30 mouse cellular contexts compared by ENCODE assay signal in the genomic region with DNA sequence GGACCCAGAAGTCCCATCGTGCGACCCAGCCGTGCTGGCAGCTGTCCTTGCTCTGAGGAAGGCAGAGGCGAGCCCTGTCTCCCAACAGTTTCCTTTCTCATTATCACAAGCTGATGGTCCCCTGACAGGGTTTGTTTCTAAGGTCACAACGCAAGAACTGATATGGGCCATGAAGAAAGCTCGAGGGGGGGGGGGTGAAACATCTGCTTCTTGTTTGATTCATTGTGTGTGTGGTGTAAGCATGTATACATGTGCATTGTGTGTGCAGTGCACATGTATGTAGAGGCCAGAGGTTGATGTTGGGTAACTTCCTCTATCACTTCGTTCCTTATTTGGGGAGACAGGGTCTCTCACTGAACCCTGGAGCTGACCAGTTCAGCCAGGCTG. TPM values are rescaled to one million over a fixed set of nuclear protein-coding genes. Genes with fewer than 3 reads are reported as not detected.
DNase-seq lines count a peak whose midpoint lies in the region; ATAC-seq and TF ChIP-seq lines count a peak whose summit lies in the region.
"Had no signal": no experiment of that assay in that cellular context is flagged by ENCODE, and none has a peak within 500 bp of the region (broad histone marks: within the 10 kb centered on the region; RNA-seq: fewer than 3 reads in every experiment).

No protein-coding gene starts in this region.

- H3K4me3 ChIP-seq in stomach, embryonic 16.5 days (replicated peaks; ENCODE audit: low read length): no peak overlapping the region
- no peak overlapping the region for H3K4me3 ChIP-seq in stomach, postnatal 0 days (ENCODE audit: low read depth, low read length)
- H3K4me3 ChIP-seq: embryonic facial prominence, embryonic 15.5 days; heart, embryonic 10.5 days; hindbrain, embryonic 15.5 days; layer of hippocampus, adult 2 months; limb, embryonic 12.5 days had no signal

- TF ChIP-seq CTCF in stomach, postnatal 0 days (IDR thresholded peaks at IDR 0.05; ENCODE audit: low read depth): no peak

- H3K27me3 ChIP-seq in stomach, embryonic 16.5 days (ENCODE audit: control insufficient read depth, insufficient read depth, low read length): peaks cover 18% of the 10 kb centered on the region
- H3K27me3 ChIP-seq in stomach, postnatal 0 days (ENCODE audit: control insufficient read depth, insufficient read depth, low read length): no peaks in the 10 kb centered on the region

- ATAC-seq in stomach, embryonic 16.5 days (ENCODE audit: insufficient read depth, low FRiP score): no peak
- no peak for ATAC-seq in stomach, postnatal 0 days (ENCODE audit: low FRiP score, low TSS enrichment)
- ATAC-seq in granulocyte monocyte progenitor cell, adult 5-6 weeks (replicated peaks; ENCODE audit: poor library complexity, severe bottlenecking): peak; percentile 45
- peak; percentile 30 for ATAC-seq in megakaryocyte, adult 5-6 weeks (ENCODE audit: poor library complexity, severe bottlenecking)
- ATAC-seq: forebrain, embryonic 14.5 days; lung, postnatal 0 days had no signal

- 0 out of 2 replicates have a peak overlapping the region, but pooled peaks have one; percentile 14 for H3K9ac ChIP-seq in stomach, embryonic 16.5 days (ENCODE audit: low read length)
- no peak overlapping the region for H3K9ac ChIP-seq in stomach, postnatal 0 days (ENCODE audit: low read length)
- H3K9ac ChIP-seq: embryonic facial prominence, embryonic 15.5 days; hindbrain, embryonic 15.5 days; limb, embryonic 12.5 days; liver, embryonic 14.5 days had no signal

- WGBS in stomach, embryonic 16.5 days: 71% methylated on average over 7 of the region's 7 CpGs
- 67% methylated on average over 7 of the region's 7 CpGs for WGBS in stomach, postnatal 0 days

- TF ChIP-seq EP300 in stomach, postnatal 0 days (optimal IDR thresholded peaks at IDR 0.05): no peak

- DNase-seq in stomach, postnatal 0 days (ENCODE audit: low spot score): no peak
- DNase-seq in urinary bladder, adult 2 months (ENCODE audit: low spot score): no peak
- no peak for DNase-seq in lung, postnatal 36 days
- no peak for DNase-seq in left cerebral cortex, adult 11 months (ENCODE audit: low spot score)
- DNase-seq: cerebellum, postnatal 10 days; embryo, embryonic 11 days; kidney, adult 9 months; kidney, postnatal 25 days had no signal

- peaks cover 23% of the 10 kb centered on the region for H3K4me1 ChIP-seq in stomach, embryonic 16.5 days (ENCODE audit: control insufficient read depth, insufficient read depth, low read length)
- H3K4me1 ChIP-seq in stomach, postnatal 0 days (replicated peaks; ENCODE audit: control insufficient read depth, insufficient read depth): 0 out of 2 replicates have a peak, but pooled peaks cover 2% of the 10 kb centered on the region

- H3K36me3 ChIP-seq in stomach, embryonic 16.5 days (ENCODE audit: control insufficient read depth, insufficient read depth, low read length): no peaks in the 10 kb centered on the region
- H3K36me3 ChIP-seq in stomach, postnatal 0 days (ENCODE audit: control insufficient read depth, insufficient read depth, low read length): no peaks in the 10 kb centered on the region
- H3K36me3 ChIP-seq: embryonic facial prominence, embryonic 15.5 days; heart, embryonic 10.5 days; hindbrain, embryonic 15.5 days; limb, embryonic 12.5 days had no signal

- no peaks in the 10 kb centered on the region for H3K9me3 ChIP-seq in stomach, embryonic 16.5 days (replicated peaks; ENCODE audit: control insufficient read depth, low read length)
- no peaks in the 10 kb centered on the region for H3K9me3 ChIP-seq in stomach, postnatal 0 days (ENCODE audit: control insufficient read depth, low read length)
- H3K9me3 ChIP-seq: embryonic facial prominence, embryonic 15.5 days; heart, embryonic 10.5 days; hindbrain, embryonic 15.5 days; limb, embryonic 12.5 days had no signal

- H3K4me2 ChIP-seq in stomach, embryonic 16.5 days (ENCODE audit: low read depth, low read length): no peak overlapping the region
- H3K4me2 ChIP-seq in stomach, postnatal 0 days (replicated peaks; ENCODE audit: low read depth): no peak overlapping the region
- H3K4me2 ChIP-seq: embryonic facial prominence, embryonic 15.5 days; hindbrain, embryonic 15.5 days; limb, embryonic 12.5 days had no signal

- H3K27ac ChIP-seq in stomach, embryonic 16.5 days (ENCODE audit: low read length): no peak overlapping the region
- H3K27ac ChIP-seq in stomach, postnatal 0 days (replicated peaks): no peak overlapping the region
- H3K27ac ChIP-seq: embryonic facial prominence, embryonic 15.5 days; heart, embryonic 10.5 days; hindbrain, embryonic 15.5 days; layer of hippocampus, adult 2 months; limb, embryonic 12.5 days; liver, embryonic 14.5 days had no signal

RNA-seq across cellular contexts. Expression of a gene that starts 2.2 kb away (rescaled TPM):
- polyA plus RNA-seq in stomach, embryonic 16.5 days (2015; fragmentation: Nextera tagmentation; extraction: Ambion mirVana): 2.4 and 2.6 TPM in 2 replicates
- 13.8 and 14.9 TPM in 2 replicates for polyA plus RNA-seq in stomach, postnatal 0 days (2015; fragmentation: Nextera tagmentation; extraction: Ambion mirVana)
- 46.5 and 63.5 TPM in 2 replicates for total RNA-seq in granulocyte monocyte progenitor cell, adult 5-6 weeks (2014; fragmentation: Nextera tagmentation)
- total RNA-seq in granulocyte monocyte progenitor cell, adult 5-6 weeks (2017): 39.4 and 53.9 TPM in 2 replicates
- total RNA-seq in megakaryocyte, adult 5-6 weeks (2015): 42.5 and 43.9 TPM in 2 replicates
- total RNA-seq in megakaryocyte, adult 5-6 weeks (2017): 56.9 and 61.1 TPM in 2 replicates
- 45.4 and 46.6 TPM in 2 replicates for polyA plus RNA-seq in urinary bladder, adult 2 months (2012; rRNA removed)

RNA-seq across cellular contexts. Expression of a gene that starts 23.6 kb away (rescaled TPM):
- 107 and 114 TPM in 2 replicates for polyA plus RNA-seq in stomach, embryonic 16.5 days (2015; fragmentation: Nextera tagmentation; extraction: Ambion mirVana)
- 109 and 114 TPM in 2 replicates for polyA plus RNA-seq in stomach, postnatal 0 days (2015; fragmentation: Nextera tagmentation; extraction: Ambion mirVana)
- 29.2 and 60.1 TPM in 2 replicates for total RNA-seq in granulocyte monocyte progenitor cell, adult 5-6 weeks (2014; fragmentation: Nextera tagmentation)
- 31.4 and 35.9 TPM in 2 replicates for total RNA-seq in granulocyte monocyte progenitor cell, adult 5-6 weeks (2017)
- total RNA-seq in megakaryocyte, adult 5-6 weeks (2015): 35.6 and 42.6 TPM in 2 replicates
- 20.0 and 24.6 TPM in 2 replicates for total RNA-seq in megakaryocyte, adult 5-6 weeks (2017)
- 45.3 and 52.4 TPM in 2 replicates for polyA plus RNA-seq in urinary bladder, adult 2 months (2012; rRNA removed)

RNA-seq across cellular contexts. Expression of a gene that starts 24.8 kb away (rescaled TPM):
- polyA plus RNA-seq in stomach, embryonic 16.5 days (2015; fragmentation: Nextera tagmentation; extraction: Ambion mirVana): 11.4 and 11.5 TPM in 2 replicates
- 4.8 and 8.5 TPM in 2 replicates for polyA plus RNA-seq in stomach, postnatal 0 days (2015; fragmentation: Nextera tagmentation; extraction: Ambion mirVana)
- total RNA-seq in granulocyte monocyte progenitor cell, adult 5-6 weeks (2014; fragmentation: Nextera tagmentation): not detected in 2 replicates
- not detected in 2 replicates for total RNA-seq in granulocyte monocyte progenitor cell, adult 5-6 weeks (2017)
- total RNA-seq in megakaryocyte, adult 5-6 weeks (2015): not detected in 2 replicates
- not detected in 2 replicates for total RNA-seq in megakaryocyte, adult 5-6 weeks (2017)
- polyA plus RNA-seq in urinary bladder, adult 2 months (2012; rRNA removed): not detected in 2 replicates
- total RNA-seq: adrenal gland, postnatal 14 days; gastrocnemius, adult 8-10 months; hematopoietic stem cell, adult 5-6 weeks; layer of hippocampus, adult 2 months; layer of hippocampus, postnatal 25 days; left cerebral cortex, postnatal 14 days; midbrain, postnatal 0 days; neutrophil, adult 5-6 weeks had no signal
- polyA plus RNA-seq: forebrain, embryonic 14.5 days; frontal cortex, adult 2 months; gonadal fat pad, adult 2 months; heart, embryonic 10.5 days; heart, postnatal 0 days; hindbrain, embryonic 15.5 days; lung, postnatal 0 days; midbrain, postnatal 0 days; thymus, postnatal 0 days had no signal

RNA-seq across cellular contexts. Expression of a gene that starts 49.9 kb away (rescaled TPM):
- 3.1 and 4.2 TPM in 2 replicates for polyA plus RNA-seq in stomach, embryonic 16.5 days (2015; fragmentation: Nextera tagmentation; extraction: Ambion mirVana)
- 3.5 TPM in 2 replicates for polyA plus RNA-seq in stomach, postnatal 0 days (2015; fragmentation: Nextera tagmentation; extraction: Ambion mirVana)
- 5.0 and 7.3 TPM in 2 replicates for total RNA-seq in granulocyte monocyte progenitor cell, adult 5-6 weeks (2014; fragmentation: Nextera tagmentation)
- 4.0 and 5.4 TPM in 2 replicates for total RNA-seq in granulocyte monocyte progenitor cell, adult 5-6 weeks (2017)
- total RNA-seq in megakaryocyte, adult 5-6 weeks (2015): 9.8 and 13.1 TPM in 2 replicates
- total RNA-seq in megakaryocyte, adult 5-6 weeks (2017): 9.6 and 14.8 TPM in 2 replicates
- polyA plus RNA-seq in urinary bladder, adult 2 months (2012; rRNA removed): 16.4 and 22.2 TPM in 2 replicates

Comparison
In these comparisons a context has a peak if more than half of its experiments do, and no peak if none do; other contexts are left out.
1. ATAC-seq: peak in granulocyte monocyte progenitor cell, adult 5-6 weeks (single experiment) and megakaryocyte, adult 5-6 weeks (single experiment); none in stomach, embryonic 16.5 days (single experiment) and stomach, postnatal 0 days (single experiment).